Mouse (Mus musculus) midbrain, postnatal 0 days (tissue): ENCODE data around the gene Kctd2. TPM values are rescaled to one million over a fixed set of nuclear protein-coding genes. Genes with fewer than 3 reads are reported as not detected.

Experiments used
- ATAC-seq: fragments of 200-750 bp; cut with Nextera tagmentation; 2 replicates; pipeline ENCODE4 v1.8.0; 2017; ENCODE audit warnings: moderate number of reproducible peaks, mild to moderate bottlenecking, moderate TSS enrichment, moderate library complexity; ENCODE audit not compliant: low FRiP score
- DNase-seq: peaks from one replicate; pipeline ENCODE4 v3.0.0-alpha.2; 2015; ENCODE audit warnings: low spot score
- H3K27ac ChIP-seq: fragments of 300-500 bp; sonication (generic); 2 replicates; pipeline ENCODE4 v1.5.1; 2014; ENCODE audit warnings: low read depth, mild to moderate bottlenecking, low read length, mixed read lengths
- H3K27me3 ChIP-seq: fragments of 300-500 bp; sonication (generic); 2 replicates; pipeline ENCODE4 v1.6.1; 2014; ENCODE audit warnings: low read length, control low read depth, mixed read lengths; ENCODE audit not compliant: insufficient read depth
- H3K36me3 ChIP-seq: fragments of 300-500 bp; sonication (generic); 2 replicates; pipeline ENCODE4 v1.6.1; 2014; ENCODE audit warnings: low read length, control low read depth, mixed read lengths; ENCODE audit not compliant: insufficient read depth
- H3K4me1 ChIP-seq: fragments of 300-500 bp; sonication (generic); 2 replicates; pipeline ENCODE4 v1.6.1; 2014; ENCODE audit warnings: mild to moderate bottlenecking, control low read depth, antibody characterized with exemption, low read length, mixed read lengths; ENCODE audit not compliant: insufficient read depth
- H3K4me2 ChIP-seq: fragments of 300-500 bp; sonication (generic); 2 replicates; pipeline ENCODE4 v1.6.1; 2014; ENCODE audit warnings: low read depth, mild to moderate bottlenecking, low read length, mixed read lengths; ENCODE audit not compliant: poor library complexity, severe bottlenecking
- H3K4me3 ChIP-seq: fragments of 300-500 bp; sonication (generic); 2 replicates; pipeline ENCODE4 v1.5.1; 2014; ENCODE audit warnings: low read depth, mild to moderate bottlenecking, low read length, moderate library complexity
- H3K9ac ChIP-seq: fragments of 300-500 bp; sonication (generic); replicated peaks from 2 replicates; pipeline ENCODE4 v1.6.1; 2014; ENCODE audit warnings: mild to moderate bottlenecking, low read length, moderate library complexity, mixed read lengths; ENCODE audit not compliant: poor library complexity, severe bottlenecking
- H3K9me3 ChIP-seq: fragments of 300-500 bp; sonication (generic); 2 replicates; pipeline ENCODE4 v1.6.1; 2016; ENCODE audit warnings: low read length, control low read depth
- CTCF ChIP-seq: IDR thresholded peaks from 2 replicates; pipeline ENCODE4 v1.5.1; 2016; ENCODE audit warnings: antibody characterized with exemption, mild to moderate bottlenecking
- WGBS: fragments of 180-500 bp; shearing (Covaris S2); extraction: QIAGEN DNeasy Blood & Tissue Kit; methylation state at CpG from one replicate; pipeline ENCODE4 v1.1.7; 2014; 5-methylcytosine and 5-hydroxymethylcytosine counted together
- polyA plus RNA-seq: library from polyadenylated mRNA; unstranded; fragments of >200 nt; fragmentation: Nextera tagmentation; extraction: Ambion mirVana; gene quantifications from 2 replicates; pipeline ENCODE4 v1.2.1, GENCODE M21; 2015
- total RNA-seq: library from RNA; depleted of rRNA; stranded (reverse); fragments of >200 nt; gene quantifications from 2 replicates; pipeline ENCODE4 v1.2.3, GENCODE M21; 2014

The Kctd2 gene
- total and polyA plus RNA-seq, 2 experiments from 2014 or later: 22.1 to 29.4 TPM

DNA sequence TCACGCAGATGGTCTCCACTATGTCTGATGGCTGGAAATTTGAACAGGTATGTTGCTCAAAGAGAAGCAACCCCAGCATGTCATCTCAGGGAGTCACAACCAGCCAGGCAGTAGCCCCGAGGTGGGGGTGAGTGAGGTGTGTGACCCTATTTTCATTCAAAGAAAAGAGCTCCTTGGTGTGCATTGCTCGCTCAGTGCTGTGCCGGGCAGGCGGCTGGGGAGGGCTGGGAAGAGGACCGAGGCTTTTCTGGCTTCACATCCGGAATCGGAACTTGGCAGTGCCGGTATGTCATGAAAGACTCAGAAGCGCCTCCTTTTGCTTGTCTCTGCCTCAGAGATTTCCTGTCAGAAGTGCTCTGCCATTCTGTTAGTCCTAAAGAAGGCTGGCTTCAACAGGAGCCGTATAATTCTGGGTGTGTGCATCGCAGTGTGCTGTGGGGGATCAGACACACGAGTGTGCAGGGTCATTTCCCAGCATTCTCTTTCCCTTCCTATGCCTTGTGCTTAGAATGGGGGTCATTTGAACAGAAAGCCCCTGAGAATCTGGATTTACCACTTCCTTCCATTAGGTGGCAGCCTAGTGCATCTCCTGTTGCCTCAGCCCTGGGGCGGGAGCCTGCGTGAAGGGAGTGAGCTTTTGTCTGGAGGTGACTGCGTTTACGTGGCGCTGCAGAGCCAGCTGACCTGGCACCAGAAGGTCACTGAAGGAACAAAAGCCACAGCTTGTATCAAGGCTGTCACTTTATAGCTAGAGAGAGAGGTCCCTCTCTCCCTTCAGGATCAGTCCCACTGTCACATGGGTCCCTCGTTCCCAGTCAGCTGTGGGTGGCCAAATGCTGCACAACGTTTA, 7.8 kb downstream of the Kctd2 start:
- Histone ChIP-seq H3K4me2 (peak overlapping the region; percentile 16), H3K9me3 (no peaks in the 10 kb centered on the region), H3K36me3 (peaks cover 55% of the 10 kb centered on the region), H3K4me3 (0 out of 2 replicates have a peak overlapping the region, but pooled peaks have one; percentile 3), H3K4me1 (0 out of 2 replicates have a peak, but pooled peaks cover 2% of the 10 kb centered on the region), H3K27ac (peak overlapping the region; percentile 68), H3K9ac (no peak overlapping the region), H3K27me3 (no peaks in the 10 kb centered on the region)
- DNase-seq (peak; percentile 91), ATAC-seq (peak; percentile 74)
- WGBS: 34% methylated on average over 20 of the region's 20 CpGs
- TF ChIP-seq CTCF: peak; percentile 94

DNA sequence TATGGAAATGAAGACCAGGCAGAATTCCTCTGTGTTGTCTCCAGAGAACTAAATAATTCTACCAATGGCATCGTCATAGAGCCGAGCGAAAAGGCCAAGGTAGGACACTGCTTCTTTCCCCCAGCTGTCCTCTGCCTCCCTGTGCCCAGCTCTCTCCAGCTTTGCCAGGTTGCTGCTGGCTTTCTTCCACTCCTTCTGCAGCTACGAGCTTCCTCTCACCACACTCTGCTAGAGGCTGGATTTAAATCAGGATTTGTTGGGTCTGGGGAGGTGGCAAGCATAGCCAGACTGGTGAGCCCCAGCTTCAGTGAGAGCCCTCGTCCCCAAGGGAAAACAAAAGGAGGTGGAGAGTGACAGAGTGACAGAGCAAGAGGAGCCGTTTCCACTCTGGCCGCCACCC, 9.4 kb downstream of the Kctd2 start:
- peaks cover 50% of the 10 kb centered on the region for H3K36me3 ChIP-seq

GRCm38 (mm10) chr11:115430561-115430960, 10.6 kb downstream of the Kctd2 start:
- Histone ChIP-seq H3K4me3 (no peak overlapping the region), H3K27me3 (no peaks in the 10 kb centered on the region), H3K9me3 (no peaks in the 10 kb centered on the region), H3K4me1 (peaks cover 4% of the 10 kb centered on the region; the same call in 1 of the 2 replicates), H3K27ac (no peak overlapping the region), H3K4me2 (no peak overlapping the region), H3K36me3 (peaks cover 42% of the 10 kb centered on the region), H3K9ac (no peak overlapping the region)
- no peak for ATAC-seq
- no peak for DNase-seq
- TF ChIP-seq CTCF: no peak
- WGBS: 93% methylated on average over 6 of the region's 6 CpGs

More for the DNA sequence above, 9.4 kb downstream of the Kctd2 start:
- 0 out of 2 replicates have a peak, but pooled peaks cover 2% of the 10 kb centered on the region for H3K4me1 ChIP-seq
- no peak for TF ChIP-seq CTCF
- H3K27ac ChIP-seq: no peak overlapping the region
- no peak for ATAC-seq
- 88% methylated on average over 7 of the region's 7 CpGs for WGBS
- DNase-seq: no peak
- no peaks in the 10 kb centered on the region for H3K27me3 ChIP-seq
- H3K4me2 ChIP-seq: no peak overlapping the region
- H3K4me3 ChIP-seq: no peak overlapping the region
- no peaks in the 10 kb centered on the region for H3K9me3 ChIP-seq
- 0 out of 2 replicates have a peak overlapping the region, but pooled peaks have one; percentile 4 for H3K9ac ChIP-seq

DNA sequence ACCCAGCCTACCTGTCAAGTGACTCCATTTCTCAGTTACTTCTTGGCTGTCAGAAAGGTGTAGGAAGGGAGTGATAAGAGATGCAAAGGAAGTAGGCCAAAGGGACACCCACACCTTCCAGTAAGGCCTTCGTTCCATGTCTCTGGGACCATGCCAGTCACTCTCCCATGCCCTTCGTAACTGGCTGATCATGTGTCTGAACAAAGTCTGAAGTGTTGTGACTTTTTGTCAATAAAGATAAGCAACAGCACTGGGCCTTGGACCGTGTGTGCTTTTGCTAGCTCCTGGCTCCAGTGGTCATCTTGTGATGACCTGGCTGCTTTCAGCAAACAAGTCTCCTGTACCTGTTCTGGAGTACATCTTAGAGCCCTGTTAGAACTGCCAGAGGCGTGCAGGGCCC, 12.9 kb downstream of the Kctd2 start:
- DNase-seq (no peak), ATAC-seq (no peak)
- Histone ChIP-seq H3K9ac (no peak overlapping the region), H3K27ac (no peak overlapping the region), H3K4me3 (no peak overlapping the region), H3K36me3 (peaks cover 35% of the 10 kb centered on the region), H3K9me3 (no peaks in the 10 kb centered on the region), H3K27me3 (no peaks in the 10 kb centered on the region), H3K4me2 (no peak overlapping the region), H3K4me1 (peaks cover 10% of the 10 kb centered on the region)
- TF ChIP-seq CTCF: no peak
- 83% methylated on average over 4 of the region's 4 CpGs for WGBS

DNA sequence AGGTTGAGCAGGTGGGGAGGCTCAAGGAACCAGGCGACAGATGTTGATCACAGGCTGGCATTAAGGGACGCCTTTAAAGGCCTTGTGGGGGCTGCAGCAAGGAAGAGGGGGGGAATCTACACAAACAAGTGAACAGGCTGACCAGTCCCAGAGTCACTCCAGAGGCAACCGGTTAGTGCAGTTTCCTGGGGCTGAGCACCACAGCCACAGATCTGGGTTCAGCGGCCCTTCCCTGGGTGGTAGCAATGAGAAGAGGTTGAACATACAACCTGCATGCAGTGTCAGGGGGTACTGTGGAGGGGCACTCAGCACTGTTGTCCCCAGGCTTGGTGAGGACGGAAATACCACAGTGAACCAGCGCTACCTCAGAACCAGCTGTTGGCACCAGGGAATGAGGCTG, 13.4 kb downstream of the Kctd2 start:
- 84% methylated on average over 6 of the region's 6 CpGs for WGBS
- TF ChIP-seq CTCF: no peak
- DNase-seq (no peak), ATAC-seq (no peak)
- Histone ChIP-seq H3K9ac (no peak overlapping the region), H3K4me3 (no peak overlapping the region), H3K36me3 (peaks cover 35% of the 10 kb centered on the region), H3K27ac (no peak overlapping the region), H3K4me2 (no peak overlapping the region), H3K9me3 (no peaks in the 10 kb centered on the region), H3K4me1 (peaks cover 10% of the 10 kb centered on the region), H3K27me3 (no peaks in the 10 kb centered on the region)
